Mouse (Mus musculus): ENCODE data around the gene Samd13.

Samd13 gene

GRCm38 (mm10) chr3:146684811-146685675 is at the start of gene Samd13:
Gene Samd13 (minus strand): TSS chr3:146685592.
- DNase-seq (ENCODE audit: low read depth, low spot score) = peak; percentile 49

DNA sequence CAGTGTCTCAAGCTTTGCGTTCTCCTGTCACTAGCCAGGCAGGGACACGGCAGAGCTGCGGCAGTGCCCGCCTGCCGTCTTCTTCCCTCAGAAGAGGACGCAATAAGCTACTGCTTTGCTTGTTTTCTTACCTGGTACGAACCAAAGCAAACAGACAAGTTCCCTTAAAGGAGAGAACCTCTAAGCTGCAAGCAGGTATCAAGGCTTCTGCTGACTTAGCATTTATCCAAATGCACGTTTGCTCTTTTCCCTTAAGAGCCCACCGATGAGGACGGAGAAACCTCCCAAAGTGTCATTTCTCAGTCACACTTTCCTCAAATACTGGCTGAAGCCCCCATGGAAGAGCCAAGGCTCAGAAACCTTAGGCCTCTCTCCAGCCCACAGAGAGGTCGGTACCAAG is 46.1 kb upstream of the Samd13 start:
- DNase-seq (ENCODE audit: low read depth, low spot score) = no peak

- DNase-seq (ENCODE audit: low read depth, low spot score) = no peak
Measured at GRCm38 (mm10) chr3:146723037-146723436, 37.6 kb upstream of the Samd13 start.

- DNase-seq (ENCODE audit: low read depth, low spot score) = no peak
Measured at GRCm38 (mm10) chr3:146719696-146720095, 34.3 kb upstream of the Samd13 start.

GRCm38 (mm10) chr3:146718251-146718650 is 32.9 kb upstream of the Samd13 start:
- no peak for DNase-seq (ENCODE audit: low read depth, low spot score)

GRCm38 (mm10) chr3:146712305-146712704 is 26.9 kb upstream of the Samd13 start:
- no peak for DNase-seq (ENCODE audit: low read depth, low spot score)

DNA sequence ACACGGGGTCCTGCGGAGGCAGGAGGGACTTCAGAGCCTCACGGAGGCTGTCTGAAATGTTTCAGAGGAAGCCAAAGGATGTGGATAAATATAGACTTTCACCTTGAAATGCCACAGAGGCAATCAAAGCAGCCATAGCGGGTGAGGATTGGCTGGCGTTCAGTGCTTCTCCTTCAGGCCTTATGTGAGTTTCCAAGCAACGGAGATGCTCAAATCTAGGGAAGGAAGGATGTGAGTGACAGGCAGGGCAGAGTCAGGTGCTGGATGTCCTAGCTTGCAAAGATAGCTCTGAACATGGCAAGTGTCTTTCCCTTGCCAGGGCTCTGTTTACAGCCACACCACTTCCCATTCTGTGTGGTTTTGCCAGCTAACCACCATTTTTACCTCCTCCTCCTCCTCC is 26.2 kb upstream of the Samd13 start:
- no peak for DNase-seq (ENCODE audit: low read depth, low spot score)

GRCm38 (mm10) chr3:146711084-146711483 is 25.7 kb upstream of the Samd13 start:
- DNase-seq (ENCODE audit: low read depth, low spot score) = no peak

DNA sequence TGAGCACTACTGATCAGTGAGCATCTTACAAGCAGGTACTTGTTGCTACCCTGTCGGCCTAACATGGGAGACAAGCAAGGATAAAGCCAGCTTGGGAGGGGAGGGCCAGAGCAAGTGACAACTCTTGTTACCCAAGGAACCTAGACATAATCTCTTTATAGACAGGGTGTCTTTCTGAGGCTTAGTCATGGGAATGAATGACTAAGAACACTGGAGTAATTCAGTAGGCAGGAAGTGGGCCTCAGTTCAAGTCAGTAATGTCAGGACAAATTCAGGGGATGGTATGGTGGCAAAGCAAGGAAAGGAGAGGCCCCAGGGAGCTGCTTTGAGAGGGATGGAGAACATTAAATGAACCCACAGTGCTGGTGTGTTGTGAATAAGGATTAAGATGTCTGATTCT is 23.7 kb upstream of the Samd13 start:
- no peak for DNase-seq (ENCODE audit: low read depth, low spot score)

DNA sequence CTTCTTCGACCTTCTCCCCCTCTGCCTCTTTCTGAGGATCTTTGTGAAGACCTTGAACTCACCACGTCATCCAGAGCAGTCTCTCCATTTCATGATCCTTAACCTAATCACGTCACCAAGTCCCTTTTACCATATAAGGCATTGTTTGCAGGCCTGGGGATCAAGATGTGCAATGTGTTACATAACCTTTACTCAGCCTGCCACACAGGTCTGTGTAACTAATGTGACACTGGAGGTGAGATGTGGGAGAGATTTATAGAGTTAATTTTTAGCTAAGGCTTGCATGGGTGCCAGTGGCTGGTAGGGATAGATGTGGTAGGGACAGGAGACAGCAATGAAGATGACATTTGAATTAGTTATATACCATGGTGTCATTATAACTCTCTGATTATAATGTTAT is 23.0 kb upstream of the Samd13 start:
- DNase-seq (ENCODE audit: low read depth, low spot score) = no peak

DNA sequence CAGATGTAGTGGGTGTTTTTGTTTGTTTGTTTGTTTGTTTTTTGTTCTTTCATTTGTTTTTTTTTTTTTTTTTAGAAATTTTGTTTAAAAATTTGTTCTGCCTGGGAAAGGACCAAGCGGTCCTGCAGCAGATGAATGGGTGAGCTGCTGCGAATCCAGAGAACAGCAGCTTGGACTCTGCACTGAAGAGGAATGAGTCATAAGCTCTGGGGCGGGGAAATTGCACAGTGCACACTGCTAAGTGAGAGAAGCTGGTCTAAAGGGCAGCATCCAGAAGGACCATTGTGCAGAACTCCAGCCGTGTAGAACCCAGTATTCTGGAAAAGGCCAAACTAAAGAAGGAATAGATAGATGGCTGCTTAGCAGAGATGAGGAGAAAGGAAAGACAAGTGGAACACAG is 18.7 kb upstream of the Samd13 start:
- no peak for DNase-seq (ENCODE audit: low read depth, low spot score)

DNA sequence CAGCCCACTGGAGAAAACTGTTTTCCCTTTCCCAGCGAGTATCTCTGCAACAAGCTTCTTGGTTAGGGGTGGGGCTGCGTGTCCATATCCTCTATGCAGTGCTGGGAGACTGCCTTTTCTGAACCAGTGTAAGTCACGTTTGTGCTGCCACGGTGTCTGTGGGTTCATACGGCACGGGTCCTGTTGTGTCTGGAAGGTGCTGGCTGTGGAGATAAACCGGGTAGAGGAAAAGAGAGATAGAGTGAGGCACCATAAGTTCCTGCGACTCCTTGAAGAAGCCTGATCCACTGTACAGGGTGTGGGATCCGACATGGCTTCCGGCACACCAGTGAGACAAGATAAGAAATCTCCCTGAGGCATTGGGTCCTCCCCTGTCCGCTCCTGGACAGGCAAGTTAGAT is 14.7 kb upstream of the Samd13 start:
- DNase-seq (ENCODE audit: low read depth, low spot score) = no peak

DNA sequence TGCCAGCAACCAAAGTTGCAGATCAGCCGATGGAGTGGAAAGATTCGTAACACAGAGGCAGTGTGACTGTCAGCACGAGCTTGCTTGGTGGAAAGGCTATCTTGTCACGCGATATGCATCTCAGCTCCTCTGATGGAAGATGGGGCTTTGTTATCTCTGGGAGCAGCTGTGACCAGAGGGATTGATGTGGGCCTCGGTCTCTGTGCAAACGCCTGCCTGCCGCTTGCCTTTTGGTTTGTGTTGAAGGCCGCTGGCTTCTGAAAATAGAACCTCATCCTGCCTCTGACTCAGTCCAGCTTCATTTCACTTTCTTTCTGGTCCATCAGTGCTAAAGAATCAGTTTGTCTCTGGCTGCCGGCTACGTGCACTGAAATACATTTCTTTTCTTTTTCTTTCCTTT is 13.6 kb upstream of the Samd13 start:
- DNase-seq (ENCODE audit: low read depth, low spot score) = no peak

- no peak for DNase-seq (ENCODE audit: low read depth, low spot score)
Measured at GRCm38 (mm10) chr3:146692547-146692946, 7.2 kb upstream of the Samd13 start.

GRCm38 (mm10) chr3:146687121-146687725 is 1.8 kb upstream of the Samd13 start:
- DNase-seq (ENCODE audit: low read depth, low spot score) = no peak

- no peak for DNase-seq (ENCODE audit: low read depth, low spot score)
Measured at GRCm38 (mm10) chr3:146686428-146686827, 1.0 kb upstream of the Samd13 start.

- DNase-seq (ENCODE audit: low read depth, low spot score) = no peak
Measured at GRCm38 (mm10) chr3:146683095-146683494, 2.3 kb downstream of the Samd13 start.

DNA sequence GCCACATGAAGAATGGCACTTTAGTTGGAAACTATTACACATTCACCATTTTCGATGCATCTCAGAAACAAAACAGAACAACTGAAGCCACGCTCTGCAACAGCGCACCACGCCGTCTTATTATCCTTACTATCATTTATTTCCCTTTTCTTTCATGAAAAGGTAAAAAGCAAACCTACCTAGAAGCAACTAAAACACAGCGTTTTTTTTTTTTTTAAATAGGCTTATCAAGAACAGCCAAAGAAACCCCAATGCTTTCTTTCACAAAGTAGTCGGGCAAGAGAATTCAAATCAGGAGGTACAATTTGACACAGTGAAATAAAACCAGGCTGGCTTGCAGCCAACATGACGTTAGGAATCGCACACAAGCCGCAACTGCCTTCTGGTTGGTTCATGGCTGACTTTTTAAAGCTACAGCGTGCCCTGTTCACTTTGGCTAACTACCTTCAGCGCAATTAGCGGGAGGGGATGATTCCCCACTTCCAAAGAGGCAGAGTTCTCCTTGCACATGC is 3.2 kb downstream of the Samd13 start:
- DNase-seq (ENCODE audit: low read depth, low spot score) = no peak

DNA sequence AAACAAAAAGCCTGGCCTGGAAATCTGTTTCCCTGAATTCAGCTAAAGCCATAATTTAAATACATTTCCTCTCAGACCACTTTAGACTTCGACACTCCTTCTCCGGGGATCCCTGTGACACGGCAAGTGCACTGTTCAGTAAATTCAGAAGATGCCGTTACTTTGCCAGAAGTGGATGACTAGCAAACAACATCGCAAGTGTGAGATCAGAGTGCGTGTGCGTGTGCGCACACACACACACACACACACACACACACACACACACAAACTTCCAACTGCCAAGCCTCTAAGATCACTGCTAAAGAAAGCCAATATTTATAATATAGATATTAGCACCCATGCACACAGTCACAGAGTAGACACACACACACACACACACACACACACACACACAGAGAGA is 3.7 kb downstream of the Samd13 start:
- no peak for DNase-seq (ENCODE audit: low read depth, low spot score)

GRCm38 (mm10) chr3:146680625-146681024 is 4.8 kb downstream of the Samd13 start:
- DNase-seq (ENCODE audit: low read depth, low spot score) = no peak

GRCm38 (mm10) chr3:146679646-146680045 is 5.7 kb downstream of the Samd13 start:
- DNase-seq (ENCODE audit: low read depth, low spot score) = no peak

DNA sequence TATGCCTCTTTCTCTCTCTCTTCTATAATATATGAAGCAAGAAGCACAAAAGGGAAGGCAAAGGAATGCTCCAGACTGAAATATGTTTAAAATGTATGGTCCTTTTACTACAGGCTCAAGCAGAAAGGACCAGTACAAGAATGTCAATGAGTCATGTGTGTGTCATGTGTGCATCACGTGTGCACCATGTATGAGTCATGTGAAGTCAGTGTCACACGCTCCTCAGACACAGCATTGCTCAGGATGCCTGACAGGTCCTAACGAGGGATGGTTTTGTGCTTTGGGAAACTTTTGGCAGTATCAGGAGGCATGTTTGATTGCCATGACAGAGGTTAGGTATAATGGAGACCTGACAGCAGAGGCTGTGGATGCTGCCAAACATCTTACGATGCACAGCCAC is 9.2 kb downstream of the Samd13 start:
- no peak for DNase-seq (ENCODE audit: low read depth, low spot score)

DNA sequence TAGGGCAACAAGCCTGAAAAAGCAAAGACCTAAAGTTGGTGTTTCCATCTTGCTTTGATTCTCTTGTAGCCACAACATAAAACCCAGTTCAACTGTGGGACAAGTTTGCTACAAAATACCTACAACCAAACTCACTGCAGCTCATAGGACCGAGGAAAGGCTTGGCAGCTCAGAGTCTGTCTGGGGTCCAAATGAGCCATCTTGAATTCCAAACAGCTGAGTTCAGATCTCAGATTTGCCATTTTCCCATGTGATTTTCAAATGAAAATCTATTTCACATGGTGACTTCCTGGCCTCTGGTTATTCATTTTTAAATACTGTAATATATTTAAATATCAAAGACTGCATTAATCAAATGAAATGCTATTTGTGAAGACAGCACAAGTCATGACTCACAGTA is 10.3 kb downstream of the Samd13 start:
- no peak for DNase-seq (ENCODE audit: low read depth, low spot score)

Measured in embryo, embryonic 11.5 days (tissue).